Mouse (Mus musculus) bone marrow, adult 2 months (tissue): Measurements from ENCODE around the gene Cacna1d. TPM values are rescaled to one million over a fixed set of nuclear protein-coding genes. Genes with fewer than 3 reads are reported as not detected.

Source experiments
- H3K27ac ChIP-seq: fragments of 200-500 bp; 2 replicates; pipeline ENCODE4 v1.5.1; 2012; ENCODE audit warnings: low read depth, mild to moderate bottlenecking, control low read depth, inconsistent platforms, low read length; ENCODE audit not compliant: control insufficient read depth, poor library complexity, insufficient read depth
- H3K4me1 ChIP-seq: fragments of 200-500 bp; 2 replicates; pipeline ENCODE4 v1.6.1; 2011; ENCODE audit warnings: low read length; ENCODE audit not compliant: control insufficient read depth, insufficient read depth
- H3K4me3 ChIP-seq: fragments of 200-500 bp; replicated peaks from 2 replicates; pipeline ENCODE3; 2011; ENCODE audit warnings: mild to moderate bottlenecking, low read depth, low read length, control low read depth; ENCODE audit not compliant: control insufficient read depth
- CTCF ChIP-seq: fragments of 200-500 bp; IDR thresholded peaks from 2 replicates; pipeline ENCODE4 v1.5.1; 2011; ENCODE audit warnings: low read length, control low read depth; ENCODE audit not compliant: control insufficient read depth, insufficient read depth
- POLR2A ChIP-seq: fragments of 200-500 bp; IDR thresholded peaks from 2 replicates; pipeline ENCODE4 v1.6.1; 2011; ENCODE audit warnings: low read depth, mild to moderate bottlenecking, control low read depth, low read length, borderline replicate concordance; ENCODE audit not compliant: control insufficient read depth
- WGBS: fragments of 180-500 bp; shearing (Covaris S2); methylation state at CpG from one replicate; pipeline ENCODE4 v1.1.7; 2018; 5-methylcytosine and 5-hydroxymethylcytosine counted together
- polyA plus RNA-seq: library from polyadenylated mRNA; stranded (reverse); fragments of >200 nt; gene quantifications from 2 replicates; pipeline ENCODE4 v1.2.4, GENCODE M21; 2011; ENCODE audit warnings: low replicate concordance; ENCODE audit not compliant: missing spikeins, insufficient read depth, insufficient read length

Cacna1d gene
- polyA plus RNA-seq, 1 experiment: 1.7 TPM

- Histone ChIP-seq H3K27ac (no peak overlapping the region), H3K4me3 (no peak overlapping the region), H3K4me1 (peaks cover 7% of the 10 kb centered on the region)
- 35% methylated on average over 13 of the region's 13 CpGs for WGBS
- TF ChIP-seq POLR2A: no peak
- TF ChIP-seq CTCF: no peak
Observed at GRCm38 (mm10) chr14:30455801-30456595, 35.3 kb downstream of the Cacna1d start.

GRCm38 (mm10) chr14:30439915-30440314, 51.3 kb downstream of the Cacna1d start:
- no peak overlapping the region for H3K27ac ChIP-seq
- no peak overlapping the region for H3K4me3 ChIP-seq
- TF ChIP-seq CTCF (no peak), POLR2A (no peak)
- H3K4me1 ChIP-seq: peaks cover 1% of the 10 kb centered on the region; the same call in 1 of the 2 replicates
- 63% methylated on average over 3 of the region's 3 CpGs for WGBS

GRCm38 (mm10) chr14:30435316-30435715, 55.9 kb downstream of the Cacna1d start:
- TF ChIP-seq CTCF (no peak), POLR2A (no peak)
- H3K27ac ChIP-seq: no peak overlapping the region
- no peak overlapping the region for H3K4me3 ChIP-seq
- 40% methylated on average over 5 of the region's 5 CpGs for WGBS
- H3K4me1 ChIP-seq: peaks cover 5% of the 10 kb centered on the region

GRCm38 (mm10) chr14:30430446-30430845, 60.8 kb downstream of the Cacna1d start:
- whole genome bisulfite sequencing: 82% methylated on average over 5 of the region's 5 CpGs
- no peak overlapping the region for H3K27ac ChIP-seq
- H3K4me3 ChIP-seq: no peak overlapping the region
- peaks cover 4% of the 10 kb centered on the region for H3K4me1 ChIP-seq
- TF ChIP-seq CTCF (no peak), POLR2A (no peak)

- no peak for TF ChIP-seq CTCF
- TF ChIP-seq POLR2A: no peak
- Histone ChIP-seq H3K27ac (no peak overlapping the region), H3K4me3 (no peak overlapping the region), H3K4me1 (peaks cover 4% of the 10 kb centered on the region)
- 81% methylated on average over 9 of the region's 9 CpGs for WGBS
Observed at GRCm38 (mm10) chr14:30430026-30430425, 61.2 kb downstream of the Cacna1d start.

GRCm38 (mm10) chr14:30429606-30430005, 61.6 kb downstream of the Cacna1d start:
- Histone ChIP-seq H3K4me3 (no peak overlapping the region), H3K4me1 (peaks cover 4% of the 10 kb centered on the region), H3K27ac (no peak overlapping the region)
- 51% methylated on average over 9 of the region's 9 CpGs for WGBS
- TF ChIP-seq CTCF (no peak), POLR2A (no peak)

GRCm38 (mm10) chr14:30428757-30429156, 62.5 kb downstream of the Cacna1d start:
- Histone ChIP-seq H3K4me3 (no peak overlapping the region), H3K4me1 (peaks cover 1% of the 10 kb centered on the region; the same call in 1 of the 2 replicates), H3K27ac (no peak overlapping the region)
- TF ChIP-seq CTCF: no peak
- no peak for TF ChIP-seq POLR2A

GRCm38 (mm10) chr14:30425876-30426275, 65.4 kb downstream of the Cacna1d start:
- Histone ChIP-seq H3K4me1 (peaks cover 3% of the 10 kb centered on the region), H3K27ac (no peak overlapping the region), H3K4me3 (no peak overlapping the region)
- TF ChIP-seq CTCF: no peak
- no peak for TF ChIP-seq POLR2A
- 78% methylated on average over 4 of the region's 4 CpGs for WGBS
